Mouse (Mus musculus) neural tube, embryonic 14.5 days (tissue): ENCODE data around the gene Neurl1a. TPM values are rescaled to one million over a fixed set of nuclear protein-coding genes. Genes with fewer than 3 reads are reported as not detected.

Experiments
- ATAC-seq: fragments of 200-750 bp; cut with Nextera tagmentation; 2 replicates; pipeline ENCODE4 v1.8.0; 2017; ENCODE audit warnings: low read depth, mild to moderate bottlenecking, moderate TSS enrichment, moderate library complexity
- H3K27ac ChIP-seq: fragments of 300-500 bp; sonication (generic); 2 replicates; pipeline ENCODE4 v1.5.1; 2014; ENCODE audit warnings: low read depth, mild to moderate bottlenecking, control low read depth, low read length, moderate library complexity, mixed read lengths
- H3K27me3 ChIP-seq: fragments of 300-500 bp; sonication (generic); 2 replicates; pipeline ENCODE4 v1.6.1; 2014; ENCODE audit warnings: low read length; ENCODE audit not compliant: control insufficient read depth, insufficient read depth
- H3K36me3 ChIP-seq: fragments of 300-500 bp; sonication (generic); 2 replicates; pipeline ENCODE4 v1.6.1; 2014; ENCODE audit warnings: low read length, mixed read lengths; ENCODE audit not compliant: control insufficient read depth, insufficient read depth
- H3K4me1 ChIP-seq: fragments of 300-500 bp; sonication (generic); 2 replicates; pipeline ENCODE4 v1.6.1; 2014; ENCODE audit warnings: low read length; ENCODE audit not compliant: control insufficient read depth, insufficient read depth
- H3K4me2 ChIP-seq: fragments of 300-500 bp; sonication (generic); 2 replicates; pipeline ENCODE4 v1.6.1; 2014; ENCODE audit warnings: mild to moderate bottlenecking, low read depth, low read length, control low read depth
- H3K4me3 ChIP-seq: fragments of 300-500 bp; sonication (generic); 2 replicates; pipeline ENCODE4 v1.5.1; 2014; ENCODE audit warnings: low read depth, low read length, control low read depth, mixed read lengths
- H3K9ac ChIP-seq: fragments of 300-500 bp; sonication (generic); replicated peaks from 2 replicates; pipeline ENCODE4 v1.6.1; 2014; ENCODE audit warnings: low read depth, mild to moderate bottlenecking, control low read depth, low read length, mixed read lengths
- H3K9me3 ChIP-seq: fragments of 300-500 bp; sonication (generic); 2 replicates; pipeline ENCODE4 v1.6.1; 2016; ENCODE audit warnings: low read length; ENCODE audit not compliant: control insufficient read depth
- WGBS: fragments of 180-500 bp; shearing (Covaris S2); extraction: QIAGEN DNeasy Blood & Tissue Kit; methylation state at CpG from one replicate; pipeline ENCODE4 v1.1.7; 2014; 5-methylcytosine and 5-hydroxymethylcytosine counted together
- polyA plus RNA-seq: library from polyadenylated mRNA; unstranded; fragments of >200 nt; fragmentation: Nextera tagmentation; extraction: Ambion mirVana; gene quantifications from 2 replicates; pipeline ENCODE4 v1.2.1, GENCODE M21; 2014

Gene Neurl1a
- polyA plus RNA-seq, 1 experiment from 2014 or later, result 14.4 TPM

DNA sequence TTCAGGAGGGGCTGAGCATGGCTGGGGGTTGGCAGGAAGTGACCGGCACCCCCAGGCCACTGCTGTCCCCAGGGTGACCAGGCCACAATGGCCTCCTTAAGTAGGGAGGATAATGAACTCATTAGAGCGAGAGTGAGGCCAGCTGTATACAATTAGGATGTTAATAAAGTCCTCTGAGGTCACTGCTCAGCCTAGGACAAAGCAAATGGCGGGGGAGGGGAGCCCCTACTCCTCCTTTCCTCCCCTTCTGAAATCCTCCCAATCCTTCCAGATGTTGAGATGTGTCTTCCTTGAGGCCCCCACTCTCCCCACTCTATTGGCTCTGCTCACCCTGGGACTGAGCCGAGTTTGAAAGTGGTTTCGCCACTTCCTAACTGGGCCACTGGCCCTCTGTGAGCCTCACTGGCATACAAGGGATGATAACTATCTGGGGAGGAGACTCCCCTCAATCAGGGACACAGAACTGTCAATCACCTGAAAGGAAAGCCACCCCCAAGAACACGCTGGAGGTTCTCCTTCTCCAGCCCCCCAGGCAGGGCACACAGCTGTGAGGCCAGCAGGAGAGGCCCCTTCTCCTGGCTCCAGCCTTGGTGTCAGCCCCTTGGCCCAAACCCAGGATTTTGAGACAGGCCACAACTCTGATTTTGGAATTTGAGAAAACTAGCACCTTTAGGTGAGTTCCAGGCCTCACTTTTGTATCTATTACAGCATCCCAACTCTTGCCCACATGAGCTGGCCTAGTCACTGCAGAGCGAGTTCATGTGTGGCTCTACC, 112.9 kb downstream of the Neurl1a start:
- H3K36me3 ChIP-seq, result no peaks in the 10 kb centered on the region
- 0 out of 2 replicates have a peak, but pooled peaks cover 4% of the 10 kb centered on the region for H3K4me1 ChIP-seq

GRCm38 (mm10) chr19:47292451-47292951, 113.9 kb downstream of the Neurl1a start:
- WGBS, result 53% methylated on average over 7 of the region's 7 CpGs
- H3K4me1 ChIP-seq, result 0 out of 2 replicates have a peak, but pooled peaks cover 4% of the 10 kb centered on the region
- H3K4me2 ChIP-seq, result no peak overlapping the region
- H3K27ac ChIP-seq, result no peak overlapping the region
- H3K27me3 ChIP-seq, result no peaks in the 10 kb centered on the region
- no peaks in the 10 kb centered on the region for H3K9me3 ChIP-seq
- ATAC-seq, result no peak
- H3K36me3 ChIP-seq, result no peaks in the 10 kb centered on the region
- no peak overlapping the region for H3K9ac ChIP-seq
- no peak overlapping the region for H3K4me3 ChIP-seq

More for the DNA sequence above, 112.9 kb downstream of the Neurl1a start:
- no peak for ATAC-seq
- H3K4me2 ChIP-seq, result no peak overlapping the region
- H3K9me3 ChIP-seq, result no peaks in the 10 kb centered on the region
- H3K27me3 ChIP-seq, result no peaks in the 10 kb centered on the region
- H3K27ac ChIP-seq, result no peak overlapping the region
- no peak overlapping the region for H3K9ac ChIP-seq
- H3K4me3 ChIP-seq, result no peak overlapping the region
- 32% methylated on average over 7 of the region's 7 CpGs for WGBS

- H3K27ac ChIP-seq, result no peak overlapping the region
- H3K4me3 ChIP-seq, result no peak overlapping the region
- no peaks in the 10 kb centered on the region for H3K27me3 ChIP-seq
- 64% methylated on average over 11 of the region's 11 CpGs for WGBS
- H3K4me1 ChIP-seq, result peaks cover 12% of the 10 kb centered on the region
- ATAC-seq, result no peak
- no peak overlapping the region for H3K9ac ChIP-seq
- H3K36me3 ChIP-seq, result no peaks in the 10 kb centered on the region; the same call in 1 of the 2 replicates
- H3K4me2 ChIP-seq, result no peak overlapping the region
- H3K9me3 ChIP-seq, result no peaks in the 10 kb centered on the region
These were observed 119.5 kb downstream of the Neurl1a start for GRCm38 (mm10) chr19:47298100-47298499.

DNA sequence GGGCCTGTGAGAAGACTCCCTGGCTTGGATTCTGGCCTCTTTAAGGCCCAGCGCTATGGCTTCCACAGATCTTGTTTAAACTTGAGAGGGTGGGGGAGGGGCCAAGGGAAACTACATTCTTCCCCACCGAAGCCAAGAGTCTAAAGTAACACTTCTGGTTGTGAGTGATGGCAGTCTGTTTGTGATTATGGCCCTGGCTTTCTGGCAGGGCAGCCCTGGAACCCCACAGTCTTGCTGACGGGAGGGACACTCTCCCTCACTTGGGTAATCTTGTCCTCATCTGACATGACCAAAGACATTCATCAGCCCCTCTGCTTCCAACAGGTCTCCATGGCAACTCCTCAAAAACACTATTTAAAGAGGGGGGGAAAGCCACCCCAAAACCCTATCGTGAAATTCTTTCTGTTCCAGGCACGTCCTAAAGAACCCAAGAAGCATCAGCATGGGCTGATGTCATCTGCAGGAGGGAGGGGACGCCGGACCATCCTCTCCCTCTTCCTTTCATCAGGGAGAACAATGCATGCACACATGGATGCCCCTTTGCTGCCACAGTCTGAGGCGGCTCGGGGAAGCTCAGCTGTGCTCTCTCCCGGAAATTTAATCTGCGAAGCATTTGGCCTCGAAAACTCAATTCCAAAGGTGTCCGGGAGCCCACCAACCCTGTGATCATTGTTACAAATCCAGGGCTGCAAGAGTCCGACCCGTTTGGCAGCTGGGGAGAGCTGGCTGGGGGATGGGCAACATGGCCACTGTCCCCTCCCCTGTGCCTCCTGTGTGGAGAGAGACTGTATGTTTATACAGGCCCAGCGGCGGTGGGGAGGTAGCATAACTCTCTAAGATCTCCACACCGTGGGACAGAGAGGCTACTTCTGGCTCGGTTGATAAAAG, 122.9 kb downstream of the Neurl1a start:
- Histone ChIP-seq H3K4me1 (peaks cover 12% of the 10 kb centered on the region), H3K9ac (no peak overlapping the region), H3K27ac (peak overlapping the region; percentile 4), H3K4me3 (no peak overlapping the region), H3K4me2 (no peak overlapping the region), H3K9me3 (no peaks in the 10 kb centered on the region), H3K27me3 (no peaks in the 10 kb centered on the region), H3K36me3 (no peaks in the 10 kb centered on the region; the same call in 1 of the 2 replicates)
- ATAC-seq, result peak; percentile 48; the same call in 1 of the 2 replicates
- WGBS, result 7% methylated on average over 19 of the region's 19 CpGs

- H3K9ac ChIP-seq, result no peak overlapping the region
- ATAC-seq, result peak; percentile 38; the same call in 1 of the 2 replicates
- H3K4me2 ChIP-seq, result no peak overlapping the region
- WGBS, result 64% methylated on average over 21 of the region's 21 CpGs
- H3K27ac ChIP-seq, result peak overlapping the region; percentile 4
- H3K4me1 ChIP-seq, result peaks cover 12% of the 10 kb centered on the region
- no peak overlapping the region for H3K4me3 ChIP-seq
- H3K9me3 ChIP-seq, result no peaks in the 10 kb centered on the region
- H3K27me3 ChIP-seq, result no peaks in the 10 kb centered on the region
- H3K36me3 ChIP-seq, result no peaks in the 10 kb centered on the region; the same call in 1 of the 2 replicates
These were observed 123.7 kb downstream of the Neurl1a start for GRCm38 (mm10) chr19:47302191-47302852.

- peaks cover 12% of the 10 kb centered on the region for H3K4me1 ChIP-seq
- H3K36me3 ChIP-seq, result no peaks in the 10 kb centered on the region; the same call in 1 of the 2 replicates
- H3K9me3 ChIP-seq, result no peaks in the 10 kb centered on the region
- 91% methylated on average over 10 of the region's 10 CpGs for WGBS
- no peak overlapping the region for H3K27ac ChIP-seq
- no peak for ATAC-seq
- no peak overlapping the region for H3K9ac ChIP-seq
- no peaks in the 10 kb centered on the region for H3K27me3 ChIP-seq
- H3K4me3 ChIP-seq, result no peak overlapping the region
- H3K4me2 ChIP-seq, result no peak overlapping the region
These were observed 124.5 kb downstream of the Neurl1a start for GRCm38 (mm10) chr19:47303128-47303527.

DNA sequence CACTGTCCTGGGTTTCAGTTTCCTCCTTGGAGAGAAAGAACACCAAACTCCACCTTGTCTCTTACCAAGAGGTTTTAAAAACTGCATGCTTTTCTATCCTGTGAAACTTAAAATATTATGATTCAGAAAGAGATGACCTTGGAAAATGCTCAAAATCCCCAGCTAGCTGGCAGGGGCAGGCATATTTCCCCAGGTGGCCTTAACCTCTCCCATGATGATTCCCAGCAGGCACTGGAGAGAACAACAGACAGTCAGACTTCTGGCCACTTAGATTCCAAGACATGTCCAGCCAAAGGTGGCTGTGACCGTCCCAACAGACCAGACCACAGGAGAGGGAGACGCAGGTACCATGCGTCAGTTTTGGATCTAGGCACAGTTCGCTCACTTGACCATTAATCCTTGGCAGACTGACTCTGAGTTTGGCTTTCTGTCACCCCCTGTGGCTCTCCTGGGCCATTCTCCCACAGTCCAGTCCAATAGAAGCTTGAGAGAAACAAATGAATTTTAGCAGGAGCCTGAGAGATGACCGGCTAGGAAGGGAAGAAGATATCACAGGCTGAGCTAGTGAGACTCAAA, 125.6 kb downstream of the Neurl1a start:
- Histone ChIP-seq H3K36me3 (no peaks in the 10 kb centered on the region; the same call in 1 of the 2 replicates), H3K4me1 (peaks cover 8% of the 10 kb centered on the region), H3K4me2 (no peak overlapping the region), H3K27me3 (no peaks in the 10 kb centered on the region), H3K4me3 (no peak overlapping the region), H3K27ac (no peak overlapping the region), H3K9ac (no peak overlapping the region), H3K9me3 (no peaks in the 10 kb centered on the region)
- 86% methylated on average over 5 of the region's 5 CpGs for WGBS
- no peak for ATAC-seq

- peaks cover 8% of the 10 kb centered on the region for H3K4me1 ChIP-seq
- no peaks in the 10 kb centered on the region for H3K9me3 ChIP-seq
- H3K36me3 ChIP-seq, result no peaks in the 10 kb centered on the region; the same call in 1 of the 2 replicates
- H3K4me2 ChIP-seq, result no peak overlapping the region
- no peaks in the 10 kb centered on the region for H3K27me3 ChIP-seq
- H3K27ac ChIP-seq, result no peak overlapping the region
- ATAC-seq, result no peak
- H3K9ac ChIP-seq, result no peak overlapping the region
- whole genome bisulfite sequencing, result 89% methylated on average over 10 of the region's 10 CpGs
- H3K4me3 ChIP-seq, result no peak overlapping the region
These were observed 126.8 kb downstream of the Neurl1a start for GRCm38 (mm10) chr19:47305401-47305800.
